Mouse (Mus musculus) CH12.LX (cell line): ENCODE results near the gene Fbxl20.

Source experiments
- CHD2 ChIP-seq: IDR thresholded peaks from 2 replicates; pipeline ENCODE4 v1.6.1; 2011; ENCODE audit warnings: low read length, improper control_type of control experiment
- CTCF ChIP-seq, 2 experiments: IDR thresholded peaks in 1 of 2; conservative IDR thresholded peaks in 1 of 2; 2 replicates each; pipeline ENCODE4 v1.5.1; 2011 to 2012; ENCODE audit warnings: low read depth in 2 of 2, low read length in 2 of 2, improper control_type of control experiment in 1 of 2, inconsistent platforms in 1 of 2, mild to moderate bottlenecking in 1 of 2, moderate library complexity in 1 of 2
- PAX5 ChIP-seq: IDR thresholded peaks from 2 replicates; pipeline ENCODE4 v1.6.1; 2012; ENCODE audit warnings: low read length, inconsistent platforms, mixed read lengths
- POLR2A ChIP-seq: IDR thresholded peaks from 2 replicates; pipeline ENCODE4 v1.6.1; 2011; ENCODE audit warnings: low read depth, mild to moderate bottlenecking, improper control_type of control experiment, low read length
- POLR2AphosphoS2 ChIP-seq: IDR thresholded peaks from 2 replicates; pipeline ENCODE4 v1.6.1; 2011; ENCODE audit warnings: low read depth, low read length, improper control_type of control experiment
- ZNF384 ChIP-seq: IDR thresholded peaks from 2 replicates; pipeline ENCODE4 v1.6.1; 2012; ENCODE audit warnings: low read depth, low read length, improper control_type of control experiment, inconsistent platforms

- TF ChIP-seq CTCF (conservative IDR thresholded peaks at IDR 0.05 in 1 of 2, IDR thresholded peaks at IDR 0.05 in 1 of 2; ENCODE audit: low read depth in 2 of 2, low read length in 2 of 2) (no peak), POLR2A (no peak), ZNF384 (no peak), CHD2 (no peak), POLR2AphosphoS2 (no peak), PAX5 (no peak)
Measured at GRCm38 (mm10) chr11:98145856-98146255, 4.3 kb downstream of the Fbxl20 start.
